Mouse (Mus musculus): Measurements from ENCODE around the gene Kcng4. TPM values are rescaled to one million over a fixed set of nuclear protein-coding genes. Genes with fewer than 3 reads are reported as not detected.

The Kcng4 gene
- total RNA-seq, 2 experiments from 2014 or later, result not detected

GRCm38 (mm10) chr8:119644429-119644960 is 9.0 kb upstream of the Kcng4 start:
- no peak for ATAC-seq (replicated peaks; ENCODE audit: low FRiP score, poor library complexity, severe bottlenecking)

- ATAC-seq (replicated peaks; ENCODE audit: low FRiP score, poor library complexity, severe bottlenecking), result no peak
Observed at GRCm38 (mm10) chr8:119642960-119643359, 7.5 kb upstream of the Kcng4 start.

- ATAC-seq (replicated peaks; ENCODE audit: low FRiP score, poor library complexity, severe bottlenecking), result no peak
Observed at GRCm38 (mm10) chr8:119641058-119641457, 5.6 kb upstream of the Kcng4 start.

GRCm38 (mm10) chr8:119639798-119640197 is 4.3 kb upstream of the Kcng4 start:
- ATAC-seq (replicated peaks; ENCODE audit: low FRiP score, poor library complexity, severe bottlenecking), result no peak

GRCm38 (mm10) chr8:119638261-119638660 is 2.8 kb upstream of the Kcng4 start:
- no peak for ATAC-seq (replicated peaks; ENCODE audit: low FRiP score, poor library complexity, severe bottlenecking)

GRCm38 (mm10) chr8:119637381-119637780 is 1.9 kb upstream of the Kcng4 start:
- no peak for ATAC-seq (replicated peaks; ENCODE audit: low FRiP score, poor library complexity, severe bottlenecking)

- ATAC-seq (replicated peaks; ENCODE audit: low FRiP score, poor library complexity, severe bottlenecking), result no peak
Observed at GRCm38 (mm10) chr8:119636766-119637165, 1.3 kb upstream of the Kcng4 start.

- ATAC-seq (replicated peaks; ENCODE audit: low FRiP score, poor library complexity, severe bottlenecking), result no peak
Observed at GRCm38 (mm10) chr8:119635958-119636357, 478 bp upstream of the Kcng4 start.

GRCm38 (mm10) chr8:119634616-119635336 is 704 bp downstream of the Kcng4 start:
- ATAC-seq (replicated peaks; ENCODE audit: low FRiP score, poor library complexity, severe bottlenecking), result no peak

- no peak for ATAC-seq (replicated peaks; ENCODE audit: low FRiP score, poor library complexity, severe bottlenecking)
Observed at GRCm38 (mm10) chr8:119632909-119633308, 2.6 kb downstream of the Kcng4 start.

- no peak for ATAC-seq (replicated peaks; ENCODE audit: low FRiP score, poor library complexity, severe bottlenecking)
Observed at GRCm38 (mm10) chr8:119632246-119632645, 3.2 kb downstream of the Kcng4 start.

GRCm38 (mm10) chr8:119630841-119631240 is 4.6 kb downstream of the Kcng4 start:
- ATAC-seq (replicated peaks; ENCODE audit: low FRiP score, poor library complexity, severe bottlenecking), result no peak

GRCm38 (mm10) chr8:119627613-119628359 is 7.7 kb downstream of the Kcng4 start:
- no peak for ATAC-seq (replicated peaks; ENCODE audit: low FRiP score, poor library complexity, severe bottlenecking)

- no peak for ATAC-seq (replicated peaks; ENCODE audit: low FRiP score, poor library complexity, severe bottlenecking)
Observed at GRCm38 (mm10) chr8:119627199-119627598, 8.3 kb downstream of the Kcng4 start.

GRCm38 (mm10) chr8:119625788-119626187 is 9.7 kb downstream of the Kcng4 start:
- no peak for ATAC-seq (replicated peaks; ENCODE audit: low FRiP score, poor library complexity, severe bottlenecking)

GRCm38 (mm10) chr8:119624916-119625315 is 10.6 kb downstream of the Kcng4 start:
- no peak for ATAC-seq (replicated peaks; ENCODE audit: low FRiP score, poor library complexity, severe bottlenecking)

- no peak for ATAC-seq (replicated peaks; ENCODE audit: low FRiP score, poor library complexity, severe bottlenecking)
Observed at GRCm38 (mm10) chr8:119623744-119624143, 11.7 kb downstream of the Kcng4 start.

- ATAC-seq (replicated peaks; ENCODE audit: low FRiP score, poor library complexity, severe bottlenecking), result no peak
Observed at GRCm38 (mm10) chr8:119623061-119623460, 12.4 kb downstream of the Kcng4 start.

GRCm38 (mm10) chr8:119622555-119622954 is 12.9 kb downstream of the Kcng4 start:
- no peak for ATAC-seq (replicated peaks; ENCODE audit: low FRiP score, poor library complexity, severe bottlenecking)

- ATAC-seq (replicated peaks; ENCODE audit: low FRiP score, poor library complexity, severe bottlenecking), result no peak
Observed at GRCm38 (mm10) chr8:119620848-119621465, 14.5 kb downstream of the Kcng4 start.

Measured in erythroblast, adult 5-6 weeks (primary cell).